Mouse (Mus musculus): ENCODE measurements at regions not wholly inside any gene's neighbourhood (a gene's known extent, or its start where the extent isn't known, plus 50 kb on each side); places are given as distances from the start of the nearest gene placed in this dataset.
"Not testable (repeated sequence)": the region's sequence is repeated elsewhere in the genome, so short reads cannot be mapped to it uniquely, and the experiment has no call there.

GRCm38 (mm10) chr4:3065335-3065734, 101.8 kb upstream of the Vmn1r2 start:
- H3K9me3 ChIP-seq = peaks cover 28% of the 10 kb centered on the region; the same call in 1 of the 2 replicates
- 64% methylated on average over 3 of the region's 3 CpGs for WGBS
- ATAC-seq; H3K9ac ChIP-seq; H3K27ac ChIP-seq; H3K27me3 ChIP-seq (replicated peaks); H3K36me3 ChIP-seq; H3K4me2 ChIP-seq (replicated peaks); H3K4me1 ChIP-seq (replicated peaks); H3K4me3 ChIP-seq (replicated peaks): not testable (repeated sequence)

- Histone ChIP-seq H3K27ac (no peak overlapping the region), H3K4me3 (replicated peaks) (no peak overlapping the region), H3K9me3 (peaks cover 28% of the 10 kb centered on the region; the same call in 1 of the 2 replicates), H3K36me3 (no peaks in the 10 kb centered on the region), H3K9ac (no peak overlapping the region), H3K4me1 (replicated peaks) (no peaks in the 10 kb centered on the region), H3K4me2 (replicated peaks) (no peak overlapping the region), H3K27me3 (replicated peaks) (no peaks in the 10 kb centered on the region)
- no peak for ATAC-seq
- 75% methylated on average over 5 of the region's 5 CpGs for WGBS
Observed at GRCm38 (mm10) chr4:3066051-3066736, 100.9 kb upstream of the Vmn1r2 start.

- Histone ChIP-seq H3K4me1 (replicated peaks) (no peaks in the 10 kb centered on the region), H3K4me3 (replicated peaks) (no peak overlapping the region), H3K9me3 (peaks cover 20% of the 10 kb centered on the region), H3K4me2 (replicated peaks) (no peak overlapping the region), H3K27ac (no peak overlapping the region), H3K36me3 (no peaks in the 10 kb centered on the region), H3K27me3 (replicated peaks) (no peaks in the 10 kb centered on the region), H3K9ac (no peak overlapping the region)
- 47% methylated on average over 2 of the region's 2 CpGs for WGBS
- ATAC-seq = 0 out of 2 replicates have a peak, but pooled peaks have one; percentile 8
Observed at GRCm38 (mm10) chr4:3067265-3067664, 99.9 kb upstream of the Vmn1r2 start.

- peak; percentile 49 for ATAC-seq
- Histone ChIP-seq H3K27me3 (replicated peaks) (no peaks in the 10 kb centered on the region), H3K9ac (no peak overlapping the region), H3K9me3 (peaks cover 20% of the 10 kb centered on the region), H3K27ac (no peak overlapping the region), H3K4me1 (replicated peaks) (no peaks in the 10 kb centered on the region), H3K36me3 (no peaks in the 10 kb centered on the region), H3K4me3 (replicated peaks) (no peak overlapping the region), H3K4me2 (replicated peaks) (no peak overlapping the region)
- 29% methylated on average over 2 of the region's 2 CpGs for WGBS
Observed at GRCm38 (mm10) chr4:3067666-3068065, 99.5 kb upstream of the Vmn1r2 start.

- H3K4me2 ChIP-seq (replicated peaks) = no peak overlapping the region
- no peaks in the 10 kb centered on the region for H3K36me3 ChIP-seq
- H3K4me1 ChIP-seq (replicated peaks) = no peaks in the 10 kb centered on the region
- no peaks in the 10 kb centered on the region for H3K27me3 ChIP-seq (replicated peaks)
- WGBS = 80% methylated on average over 6 of the region's 6 CpGs
- H3K4me3 ChIP-seq (replicated peaks) = no peak overlapping the region
- H3K9ac ChIP-seq = no peak overlapping the region
- no peak for ATAC-seq
- peaks cover 18% of the 10 kb centered on the region for H3K9me3 ChIP-seq
- no peak overlapping the region for H3K27ac ChIP-seq
Observed at GRCm38 (mm10) chr4:3068306-3069223, 98.6 kb upstream of the Vmn1r2 start.

- no peak overlapping the region for H3K4me2 ChIP-seq (replicated peaks)
- H3K36me3 ChIP-seq = no peaks in the 10 kb centered on the region
- no peaks in the 10 kb centered on the region for H3K27me3 ChIP-seq (replicated peaks)
- H3K27ac ChIP-seq = no peak overlapping the region
- no peak overlapping the region for H3K9ac ChIP-seq
- H3K4me3 ChIP-seq (replicated peaks) = no peak overlapping the region
- ATAC-seq = 0 out of 2 replicates have a peak, but pooled peaks have one; percentile 15
- peaks cover 18% of the 10 kb centered on the region for H3K9me3 ChIP-seq
- 47% methylated on average over 1 of the region's 1 CpGs for WGBS
- no peaks in the 10 kb centered on the region for H3K4me1 ChIP-seq (replicated peaks)
Observed at GRCm38 (mm10) chr4:3069341-3069740, 97.8 kb upstream of the Vmn1r2 start.

- H3K4me3 ChIP-seq (replicated peaks); H3K27me3 ChIP-seq (replicated peaks); H3K36me3 ChIP-seq; H3K4me1 ChIP-seq (replicated peaks); ATAC-seq; H3K9ac ChIP-seq; H3K4me2 ChIP-seq (replicated peaks); H3K27ac ChIP-seq: not testable (repeated sequence)
- WGBS = 70% methylated on average over 6 of the region's 6 CpGs
- H3K9me3 ChIP-seq = peaks cover 11% of the 10 kb centered on the region
Observed at GRCm38 (mm10) chr4:3071326-3071725, 95.8 kb upstream of the Vmn1r2 start.

GRCm38 (mm10) chr4:3079901-3080300, 87.2 kb upstream of the Vmn1r2 start:
- Histone ChIP-seq H3K4me2 (replicated peaks) (no peak overlapping the region), H3K4me3 (replicated peaks) (no peak overlapping the region), H3K27me3 (replicated peaks) (no peaks in the 10 kb centered on the region), H3K9ac (no peak overlapping the region), H3K27ac (no peak overlapping the region), H3K4me1 (replicated peaks) (no peaks in the 10 kb centered on the region), H3K36me3 (no peaks in the 10 kb centered on the region), H3K9me3 (peaks cover 14% of the 10 kb centered on the region)
- no peak for ATAC-seq
- WGBS = 93% methylated on average over 1 of the region's 1 CpGs

- Histone ChIP-seq H3K4me2 (replicated peaks) (no peak overlapping the region), H3K27ac (no peak overlapping the region), H3K4me1 (replicated peaks) (no peaks in the 10 kb centered on the region), H3K27me3 (replicated peaks) (no peaks in the 10 kb centered on the region), H3K4me3 (replicated peaks) (no peak overlapping the region), H3K9ac (no peak overlapping the region), H3K36me3 (no peaks in the 10 kb centered on the region), H3K9me3 (peaks cover 16% of the 10 kb centered on the region)
- WGBS = 60% methylated on average over 7 of the region's 7 CpGs
- peak; percentile 34; the same call in 1 of the 2 replicates for ATAC-seq
Observed at GRCm38 (mm10) chr4:3080385-3081125, 86.6 kb upstream of the Vmn1r2 start.

- 53% methylated on average over 6 of the region's 6 CpGs for WGBS
- Histone ChIP-seq H3K36me3 (no peaks in the 10 kb centered on the region), H3K9me3 (peaks cover 18% of the 10 kb centered on the region), H3K27ac (no peak overlapping the region), H3K4me1 (replicated peaks) (no peaks in the 10 kb centered on the region), H3K4me2 (replicated peaks) (no peak overlapping the region), H3K27me3 (replicated peaks) (no peaks in the 10 kb centered on the region), H3K4me3 (replicated peaks) (no peak overlapping the region), H3K9ac (no peak overlapping the region)
- peak; percentile 37 for ATAC-seq
Observed at GRCm38 (mm10) chr4:3081148-3081952, 85.8 kb upstream of the Vmn1r2 start.

GRCm38 (mm10) chr4:3081953-3082950, 84.9 kb upstream of the Vmn1r2 start:
- ATAC-seq = peak; percentile 21; the same call in 1 of the 2 replicates
- Histone ChIP-seq H3K9me3 (peaks cover 18% of the 10 kb centered on the region), H3K4me1 (replicated peaks) (no peaks in the 10 kb centered on the region), H3K4me2 (replicated peaks) (no peak overlapping the region), H3K4me3 (replicated peaks) (no peak overlapping the region), H3K9ac (no peak overlapping the region), H3K27me3 (replicated peaks) (no peaks in the 10 kb centered on the region), H3K36me3 (no peaks in the 10 kb centered on the region), H3K27ac (no peak overlapping the region)
- 75% methylated on average over 3 of the region's 3 CpGs for WGBS
